Mouse (Mus musculus) spleen, embryonic (tissue): ENCODE data around the gene Kdm5a.

Experiments
- CTCF ChIA-PET: fragments of 350-600 bp; sonication (Branson Sonifier 250); formaldehyde crosslinking; loops from one replicate; lab custom pipeline; 2022; lab: Charles Lee

Kdm5a gene

GRCm38 (mm10) chr6:120469770-120470169, 105.8 kb downstream of the Kdm5a start:
- CTCF ChIA-PET, result interaction anchor here (0.7 to 1.0 kb wide), 2 partner anchors 12 kb away, joined by 3 to 7 read pairs; no protein-coding TSS in a partner anchor

GRCm38 (mm10) chr6:120470666-120471065, 106.7 kb downstream of the Kdm5a start:
- CTCF ChIA-PET, result no interaction called here

GRCm38 (mm10) chr6:120471991-120472441, 108.1 kb downstream of the Kdm5a start:
- CTCF ChIA-PET, result interaction anchor here (1.3 kb wide), 1 partner anchor 11 kb away, joined by 3 read pairs; no protein-coding TSS in a partner anchor

GRCm38 (mm10) chr6:120472455-120473140, 108.7 kb downstream of the Kdm5a start:
- CTCF ChIA-PET, result interaction anchor here (1.3 kb wide), 1 partner anchor 10 kb away, joined by 3 read pairs; no protein-coding TSS in a partner anchor

- CTCF ChIA-PET, result no interaction called here
Observed at GRCm38 (mm10) chr6:120473427-120473826, 109.5 kb downstream of the Kdm5a start.

GRCm38 (mm10) chr6:120475288-120475687, 111.4 kb downstream of the Kdm5a start:
- CTCF ChIA-PET, result no interaction called here

- CTCF ChIA-PET, result no interaction called here
Observed at GRCm38 (mm10) chr6:120479302-120479701, 115.4 kb downstream of the Kdm5a start.

- CTCF ChIA-PET, result no interaction called here
Observed at GRCm38 (mm10) chr6:120480361-120480760, 116.4 kb downstream of the Kdm5a start.

GRCm38 (mm10) chr6:120481538-120481937, 117.6 kb downstream of the Kdm5a start:
- CTCF ChIA-PET, result interaction anchor here (1.0 kb wide), 1 partner anchor 12 kb away, joined by 7 read pairs; no protein-coding TSS in a partner anchor

GRCm38 (mm10) chr6:120482021-120482420, 118.1 kb downstream of the Kdm5a start:
- CTCF ChIA-PET, result interaction anchor here (1.0 to 1.2 kb wide), 2 partner anchors 10 to 13 kb away, joined by 3 to 7 read pairs; no protein-coding TSS in a partner anchor

GRCm38 (mm10) chr6:120482756-120483155, 118.8 kb downstream of the Kdm5a start:
- CTCF ChIA-PET, result interaction anchor here (0.8 to 1.6 kb wide), 4 partner anchors 9 to 67 kb away, joined by 3 to 7 read pairs (median 4); no protein-coding TSS in a partner anchor

- CTCF ChIA-PET, result interaction anchor here (0.8 to 1.6 kb wide), 3 partner anchors 9 to 68 kb away, joined by 3 to 6 read pairs (median 3); no protein-coding TSS in a partner anchor
Observed at GRCm38 (mm10) chr6:120483211-120483626, 119.3 kb downstream of the Kdm5a start.

GRCm38 (mm10) chr6:120485038-120485437, 121.1 kb downstream of the Kdm5a start:
- CTCF ChIA-PET, result no interaction called here

- CTCF ChIA-PET, result interaction anchor here (1.2 kb wide), 1 partner anchor 9 kb away, joined by 3 read pairs; no protein-coding TSS in a partner anchor
Observed at GRCm38 (mm10) chr6:120486051-120486510, 122.2 kb downstream of the Kdm5a start.

- CTCF ChIA-PET, result no interaction called here
Observed at GRCm38 (mm10) chr6:120488647-120489046, 124.7 kb downstream of the Kdm5a start.

GRCm38 (mm10) chr6:120489461-120489860, 125.5 kb downstream of the Kdm5a start:
- CTCF ChIA-PET, result no interaction called here

- CTCF ChIA-PET, result interaction anchor here (0.9 kb wide), 1 partner anchor 345 kb away, joined by 4 read pairs; the partner anchor contains the start of gene Bcl2l13
Observed at GRCm38 (mm10) chr6:120491064-120491463, 127.1 kb downstream of the Kdm5a start.

GRCm38 (mm10) chr6:120491862-120492498, 128.1 kb downstream of the Kdm5a start:
- CTCF ChIA-PET, result interaction anchor here (0.9 to 1.5 kb wide), 2 partner anchors 9 to 344 kb away, joined by 4 to 6 read pairs; partner anchors contain the start of gene Bcl2l13

GRCm38 (mm10) chr6:120492499-120493373, 128.8 kb downstream of the Kdm5a start:
- CTCF ChIA-PET, result interaction anchor here (1.5 kb wide), 1 partner anchor 10 kb away, joined by 6 read pairs; no protein-coding TSS in a partner anchor

GRCm38 (mm10) chr6:120493374-120494181, 129.7 kb downstream of the Kdm5a start, which contains the start of gene Tmem121b:
TSS of gene Tmem121b (minus strand) at chr6:120493807.
- CTCF ChIA-PET, result no interaction called here
